Mouse (Mus musculus): ENCODE results near the gene Art3. TPM values are rescaled to one million over a fixed set of nuclear protein-coding genes. Genes with fewer than 3 reads are reported as not detected.
A peak's percentile ranks its signal among the peaks of the same experiment; 100 is the strongest.

Gene Art3
- polyA plus RNA-seq, 1 experiment, result 0.39 TPM

- TF ChIP-seq CTCF (IDR thresholded peaks at IDR 0.05; ENCODE audit: control insufficient read depth, insufficient read depth, insufficient read length) (no peak), CEBPB (IDR thresholded peaks at IDR 0.05; ENCODE audit: low read depth) (peak; percentile 93)
- Histone ChIP-seq H3K79me3 (ENCODE audit: low read depth) (no peaks in the 10 kb centered on the region), H3K79me2 (ENCODE audit: control insufficient read depth, insufficient read depth) (no peaks in the 10 kb centered on the region), H3K36me3 (ENCODE audit: control insufficient read depth, insufficient read depth) (no peaks in the 10 kb centered on the region), H3ac (ENCODE audit: control insufficient read depth, insufficient read length, low read depth) (no peak overlapping the region), H3K4me3 (ENCODE audit: insufficient read depth, poor library complexity, severe bottlenecking) (no peak overlapping the region), H3K27me3 (ENCODE audit: control insufficient read depth, insufficient read depth, insufficient read length) (no peaks in the 10 kb centered on the region)
These were observed 38.8 kb downstream of the Art3 start for GRCm38 (mm10) chr5:92370392-92370791.

GRCm38 (mm10) chr5:92370891-92371290 is 39.3 kb downstream of the Art3 start:
- Histone ChIP-seq H3K27me3 (ENCODE audit: control insufficient read depth, insufficient read depth, insufficient read length) (no peaks in the 10 kb centered on the region), H3ac (ENCODE audit: control insufficient read depth, insufficient read length, low read depth) (no peak overlapping the region), H3K79me2 (ENCODE audit: control insufficient read depth, insufficient read depth) (no peaks in the 10 kb centered on the region), H3K36me3 (ENCODE audit: control insufficient read depth, insufficient read depth) (no peaks in the 10 kb centered on the region), H3K79me3 (ENCODE audit: low read depth) (no peaks in the 10 kb centered on the region), H3K4me3 (ENCODE audit: insufficient read depth, poor library complexity, severe bottlenecking) (no peak overlapping the region)
- no peak for TF ChIP-seq MYOD1 (IDR thresholded peaks at IDR 0.05; ENCODE audit: control insufficient read depth, insufficient read length, low read depth)
- no peak for TF ChIP-seq CEBPB (IDR thresholded peaks at IDR 0.05; ENCODE audit: low read depth)
- no peak for TF ChIP-seq CTCF (IDR thresholded peaks at IDR 0.05; ENCODE audit: control insufficient read depth, insufficient read depth, insufficient read length)
- no peak for TF ChIP-seq MAX (IDR thresholded peaks at IDR 0.05)
- no peak for TF ChIP-seq FOSL1 (IDR thresholded peaks at IDR 0.05; ENCODE audit: insufficient read depth, low read length, poor library complexity, severe bottlenecking)
- TF ChIP-seq MYOG (IDR thresholded peaks at IDR 0.05; ENCODE audit: control insufficient read depth, extremely low read depth, insufficient read length), result no peak
- no peak for TF ChIP-seq USF1 (IDR thresholded peaks at IDR 0.05; ENCODE audit: low read depth)

GRCm38 (mm10) chr5:92371361-92371976 is 39.8 kb downstream of the Art3 start:
- Histone ChIP-seq H3K79me2 (ENCODE audit: control insufficient read depth, insufficient read depth) (no peaks in the 10 kb centered on the region), H3ac (ENCODE audit: control insufficient read depth, insufficient read length, low read depth) (no peak overlapping the region), H3K27me3 (ENCODE audit: control insufficient read depth, insufficient read depth, insufficient read length) (no peaks in the 10 kb centered on the region), H3K4me3 (ENCODE audit: insufficient read depth, poor library complexity, severe bottlenecking) (no peak overlapping the region), H3K79me3 (ENCODE audit: low read depth) (no peaks in the 10 kb centered on the region), H3K36me3 (ENCODE audit: control insufficient read depth, insufficient read depth) (no peaks in the 10 kb centered on the region)
- TF ChIP-seq CEBPB (IDR thresholded peaks at IDR 0.05; ENCODE audit: low read depth) (no peak), USF1 (IDR thresholded peaks at IDR 0.05; ENCODE audit: low read depth) (no peak), MYOG (IDR thresholded peaks at IDR 0.05; ENCODE audit: control insufficient read depth, extremely low read depth, insufficient read length) (no peak), CTCF (IDR thresholded peaks at IDR 0.05; ENCODE audit: control insufficient read depth, insufficient read depth, insufficient read length) (no peak), FOSL1 (IDR thresholded peaks at IDR 0.05; ENCODE audit: insufficient read depth, low read length, poor library complexity, severe bottlenecking) (no peak), MAX (IDR thresholded peaks at IDR 0.05) (no peak), MYOD1 (IDR thresholded peaks at IDR 0.05; ENCODE audit: control insufficient read depth, insufficient read length, low read depth) (no peak)

- no peak overlapping the region for H3K4me3 ChIP-seq (ENCODE audit: insufficient read depth, poor library complexity, severe bottlenecking)
- no peaks in the 10 kb centered on the region for H3K79me3 ChIP-seq (ENCODE audit: low read depth)
- no peak overlapping the region for H3ac ChIP-seq (ENCODE audit: control insufficient read depth, insufficient read length, low read depth)
- H3K27me3 ChIP-seq (ENCODE audit: control insufficient read depth, insufficient read depth, insufficient read length), result no peaks in the 10 kb centered on the region
- no peaks in the 10 kb centered on the region for H3K79me2 ChIP-seq (ENCODE audit: control insufficient read depth, insufficient read depth)
- no peaks in the 10 kb centered on the region for H3K36me3 ChIP-seq (ENCODE audit: control insufficient read depth, insufficient read depth)
- TF ChIP-seq MAX (IDR thresholded peaks at IDR 0.05) (no peak), MYOG (IDR thresholded peaks at IDR 0.05; ENCODE audit: control insufficient read depth, extremely low read depth, insufficient read length) (no peak), MYOD1 (IDR thresholded peaks at IDR 0.05; ENCODE audit: control insufficient read depth, insufficient read length, low read depth) (no peak), CTCF (IDR thresholded peaks at IDR 0.05; ENCODE audit: control insufficient read depth, insufficient read depth, insufficient read length) (no peak), CEBPB (IDR thresholded peaks at IDR 0.05; ENCODE audit: low read depth) (no peak), FOSL1 (IDR thresholded peaks at IDR 0.05; ENCODE audit: insufficient read depth, low read length, poor library complexity, severe bottlenecking) (no peak), USF1 (IDR thresholded peaks at IDR 0.05; ENCODE audit: low read depth) (no peak)
These were observed 41.0 kb downstream of the Art3 start for GRCm38 (mm10) chr5:92372605-92373004.

GRCm38 (mm10) chr5:92374721-92375142 is 43.1 kb downstream of the Art3 start:
- TF ChIP-seq MAX (IDR thresholded peaks at IDR 0.05), result no peak
- H3K4me3 ChIP-seq (ENCODE audit: insufficient read depth, poor library complexity, severe bottlenecking), result no peak overlapping the region

GRCm38 (mm10) chr5:92375368-92375767 is 43.7 kb downstream of the Art3 start:
- Histone ChIP-seq H3K27me3 (ENCODE audit: control insufficient read depth, insufficient read depth, insufficient read length) (no peaks in the 10 kb centered on the region), H3K79me3 (ENCODE audit: low read depth) (no peaks in the 10 kb centered on the region), H3K36me3 (ENCODE audit: control insufficient read depth, insufficient read depth) (no peaks in the 10 kb centered on the region), H3K4me3 (ENCODE audit: insufficient read depth, poor library complexity, severe bottlenecking) (no peak overlapping the region), H3K79me2 (ENCODE audit: control insufficient read depth, insufficient read depth) (no peaks in the 10 kb centered on the region), H3ac (ENCODE audit: control insufficient read depth, insufficient read length, low read depth) (no peak overlapping the region)
- TF ChIP-seq CTCF (IDR thresholded peaks at IDR 0.05; ENCODE audit: control insufficient read depth, insufficient read depth, insufficient read length) (no peak), CEBPB (IDR thresholded peaks at IDR 0.05; ENCODE audit: low read depth) (no peak), MAX (IDR thresholded peaks at IDR 0.05) (no peak), USF1 (IDR thresholded peaks at IDR 0.05; ENCODE audit: low read depth) (no peak), MYOG (IDR thresholded peaks at IDR 0.05; ENCODE audit: control insufficient read depth, extremely low read depth, insufficient read length) (no peak), MYOD1 (IDR thresholded peaks at IDR 0.05; ENCODE audit: control insufficient read depth, insufficient read length, low read depth) (no peak), FOSL1 (IDR thresholded peaks at IDR 0.05; ENCODE audit: insufficient read depth, low read length, poor library complexity, severe bottlenecking) (no peak)

More at GRCm38 (mm10) chr5:92374721-92375142, 43.1 kb downstream of the Art3 start:
- H3K79me2 ChIP-seq (ENCODE audit: control insufficient read depth, insufficient read depth), result no peaks in the 10 kb centered on the region
- H3K36me3 ChIP-seq (ENCODE audit: control insufficient read depth, insufficient read depth), result no peaks in the 10 kb centered on the region
- no peaks in the 10 kb centered on the region for H3K79me3 ChIP-seq (ENCODE audit: low read depth)
- H3K27me3 ChIP-seq (ENCODE audit: control insufficient read depth, insufficient read depth, insufficient read length), result no peaks in the 10 kb centered on the region
- no peak overlapping the region for H3ac ChIP-seq (ENCODE audit: control insufficient read depth, insufficient read length, low read depth)

Data from C2C12 (cell line).